Mouse (Mus musculus) CH12.LX (cell line): ENCODE data around the gene Prrg2. TPM values are rescaled to one million over a fixed set of nuclear protein-coding genes. Genes with fewer than 3 reads are reported as not detected.

Experiments
- DNase-seq: peaks from one replicate; pipeline ENCODE4 v3.0.0-alpha.2; 2013; ENCODE audit errors: extremely low read depth
- H3K27ac ChIP-seq: 2 replicates; pipeline ENCODE4 v1.5.1; 2012; ENCODE audit warnings: low read depth, mild to moderate bottlenecking, control low read depth, moderate library complexity; ENCODE audit not compliant: insufficient read depth
- H3K27me3 ChIP-seq: replicated peaks from 2 replicates; pipeline ENCODE3; 2012; ENCODE audit warnings: inconsistent platforms
- H3K36me3 ChIP-seq, 2 experiments: replicated peaks in 1 of 2; 2 replicates each; pipeline versions ENCODE3 to v1.6.1; 2012; ENCODE audit warnings: inconsistent platforms in 1 of 2, low read length in 1 of 2, mild to moderate bottlenecking in 1 of 2, mixed read lengths in 1 of 2, moderate library complexity in 1 of 2; ENCODE audit not compliant: control insufficient read depth in 1 of 2, insufficient read depth in 1 of 2
- H3K4me1 ChIP-seq, 2 experiments: 2 replicates each; pipeline ENCODE4 v1.6.1; 2012; ENCODE audit warnings: inconsistent platforms in 1 of 2, moderate library complexity in 1 of 2; ENCODE audit not compliant: insufficient read depth in 2 of 2, control insufficient read depth in 1 of 2
- H3K4me2 ChIP-seq: 2 replicates; pipeline ENCODE4 v1.6.1; 2012; ENCODE audit warnings: low read depth, mild to moderate bottlenecking, control low read depth; ENCODE audit not compliant: poor library complexity, insufficient read depth, severe bottlenecking
- H3K4me3 ChIP-seq, 3 experiments: fragments of 150-350 bp in 1 of 3; sonication (generic) in 1 of 3; replicated peaks in 1 of 3; 2 replicates each; pipeline versions ENCODE3 to v1.5.1; 2011 to 2012; ENCODE audit warnings: low read depth in 2 of 3, low read length in 2 of 3, mild to moderate bottlenecking in 2 of 3, moderate library complexity in 2 of 3, control low read depth in 1 of 3, improper control_type of control experiment in 1 of 3, inconsistent platforms in 1 of 3, mixed read lengths in 1 of 3; ENCODE audit not compliant: poor library complexity in 1 of 3
- H3K79me2 ChIP-seq: replicated peaks from 2 replicates; pipeline ENCODE4 v1.6.1; 2012; ENCODE audit warnings: mild to moderate bottlenecking, moderate library complexity; ENCODE audit not compliant: control insufficient read depth, poor library complexity, insufficient read depth, severe bottlenecking; ENCODE audit errors: extremely low read depth
- H3K9ac ChIP-seq: 2 replicates; pipeline ENCODE4 v1.6.1; 2012; ENCODE audit warnings: low read depth, mild to moderate bottlenecking, control low read depth, moderate library complexity; ENCODE audit not compliant: insufficient read depth
- H3K9me3 ChIP-seq: replicated peaks from 2 replicates; pipeline ENCODE3; 2012; ENCODE audit warnings: low read length, inconsistent platforms, mixed read lengths
- BHLHE40 ChIP-seq: IDR thresholded peaks from 2 replicates; pipeline ENCODE4 v1.6.1; 2011; ENCODE audit warnings: mild to moderate bottlenecking, low read depth, low read length, improper control_type of control experiment
- CHD1 ChIP-seq: IDR thresholded peaks from 2 replicates; pipeline ENCODE4 v1.6.1; 2012; ENCODE audit warnings: low read depth, low read length, improper control_type of control experiment, inconsistent platforms
- CHD2 ChIP-seq: IDR thresholded peaks from 2 replicates; pipeline ENCODE4 v1.6.1; 2011; ENCODE audit warnings: low read length, improper control_type of control experiment
- CTCF ChIP-seq, 2 experiments: IDR thresholded peaks in 1 of 2; conservative IDR thresholded peaks in 1 of 2; 2 replicates each; pipeline ENCODE4 v1.5.1; 2011 to 2012; ENCODE audit warnings: low read depth in 2 of 2, low read length in 2 of 2, improper control_type of control experiment in 1 of 2, inconsistent platforms in 1 of 2, mild to moderate bottlenecking in 1 of 2, moderate library complexity in 1 of 2
- E2F4 ChIP-seq: IDR thresholded peaks from 2 replicates; pipeline ENCODE4 v1.6.1; 2011; ENCODE audit warnings: low read depth, low read length, improper control_type of control experiment; ENCODE audit not compliant: insufficient replicate concordance
- ELF1 ChIP-seq: IDR thresholded peaks from 2 replicates; pipeline ENCODE4 v1.6.1; 2014; ENCODE audit warnings: low read depth, mild to moderate bottlenecking, inconsistent platforms, low read length, improper control_type of control experiment
- EP300 ChIP-seq: IDR thresholded peaks from 2 replicates; pipeline ENCODE4 v1.6.1; 2011; ENCODE audit warnings: low read length, improper control_type of control experiment
- ETS1 ChIP-seq: conservative IDR thresholded peaks from 2 replicates; pipeline ENCODE4 v1.6.1; 2012; ENCODE audit warnings: low read depth, mild to moderate bottlenecking, inconsistent platforms, low read length, improper control_type of control experiment, moderate library complexity
- GABPA ChIP-seq: IDR thresholded peaks from 2 replicates; pipeline ENCODE4 v1.6.1; 2012; ENCODE audit warnings: low read depth, low read length, improper control_type of control experiment, inconsistent platforms; ENCODE audit not compliant: insufficient replicate concordance
- HCFC1 ChIP-seq: IDR thresholded peaks from 2 replicates; pipeline ENCODE4 v1.6.1; 2012; ENCODE audit warnings: low read depth, mild to moderate bottlenecking, inconsistent platforms, low read length, improper control_type of control experiment
- IRF4 ChIP-seq: IDR thresholded peaks from 2 replicates; pipeline ENCODE4 v1.6.1; 2014; ENCODE audit warnings: low read depth, mild to moderate bottlenecking, inconsistent platforms, low read length, improper control_type of control experiment
- JUN ChIP-seq: IDR thresholded peaks from 2 replicates; pipeline ENCODE4 v1.6.1; 2011; ENCODE audit warnings: low read depth, mild to moderate bottlenecking, low read length, improper control_type of control experiment, moderate library complexity; ENCODE audit not compliant: insufficient read depth
- JUND ChIP-seq: conservative IDR thresholded peaks from 2 replicates; pipeline ENCODE4 v1.6.1; 2011; ENCODE audit warnings: low read depth, low read length, improper control_type of control experiment
- KAT2A ChIP-seq: IDR thresholded peaks from 2 replicates; pipeline ENCODE4 v1.6.1; 2012; ENCODE audit warnings: low read length, improper control_type of control experiment, inconsistent platforms; ENCODE audit not compliant: insufficient replicate concordance
- MAFK ChIP-seq: IDR thresholded peaks from 2 replicates; pipeline ENCODE4 v1.6.1; 2011; ENCODE audit warnings: low read length, improper control_type of control experiment; ENCODE audit not compliant: insufficient replicate concordance
- MAX ChIP-seq: IDR thresholded peaks from 2 replicates; pipeline ENCODE4 v1.6.1; 2011; ENCODE audit warnings: low read length, improper control_type of control experiment
- MAZ ChIP-seq: IDR thresholded peaks from 2 replicates; pipeline ENCODE4 v1.6.1; 2012; ENCODE audit warnings: low read depth, mild to moderate bottlenecking, inconsistent platforms, low read length, improper control_type of control experiment, moderate library complexity
- MEF2A ChIP-seq: IDR thresholded peaks from 2 replicates; pipeline ENCODE4 v1.6.1; 2014; ENCODE audit warnings: low read depth, mild to moderate bottlenecking, inconsistent platforms, low read length, improper control_type of control experiment, borderline replicate concordance
- MXI1 ChIP-seq: IDR thresholded peaks from 2 replicates; pipeline ENCODE4 v1.6.1; 2011; ENCODE audit warnings: mild to moderate bottlenecking, low read depth, low read length, improper control_type of control experiment
- MYC ChIP-seq: IDR thresholded peaks from 2 replicates; pipeline ENCODE4 v1.6.1; 2011; ENCODE audit warnings: low read depth, mild to moderate bottlenecking, improper control_type of control experiment, low read length
- NELFE ChIP-seq: IDR thresholded peaks from 2 replicates; pipeline ENCODE4 v1.6.1; 2011; ENCODE audit warnings: low read depth, low read length, improper control_type of control experiment
- NRF1 ChIP-seq: IDR thresholded peaks from 2 replicates; pipeline ENCODE4 v1.6.1; 2014; ENCODE audit warnings: low read depth, mild to moderate bottlenecking, inconsistent platforms, low read length, improper control_type of control experiment, moderate library complexity
- PAX5 ChIP-seq: IDR thresholded peaks from 2 replicates; pipeline ENCODE4 v1.6.1; 2012; ENCODE audit warnings: low read length, inconsistent platforms, mixed read lengths
- POLR2A ChIP-seq: IDR thresholded peaks from 2 replicates; pipeline ENCODE4 v1.6.1; 2011; ENCODE audit warnings: low read depth, mild to moderate bottlenecking, improper control_type of control experiment, low read length
- POLR2AphosphoS2 ChIP-seq: IDR thresholded peaks from 2 replicates; pipeline ENCODE4 v1.6.1; 2011; ENCODE audit warnings: low read depth, low read length, improper control_type of control experiment
- RAD21 ChIP-seq: IDR thresholded peaks from 2 replicates; pipeline ENCODE4 v1.6.1; 2011; ENCODE audit warnings: low read depth, mild to moderate bottlenecking, low read length, improper control_type of control experiment, moderate library complexity
- SIN3A ChIP-seq: IDR thresholded peaks from 2 replicates; pipeline ENCODE4 v1.6.1; 2012; ENCODE audit warnings: low read length, improper control_type of control experiment, inconsistent platforms
- SMC3 ChIP-seq: IDR thresholded peaks from 2 replicates; pipeline ENCODE4 v1.6.1; 2011; ENCODE audit warnings: low read depth, low read length, improper control_type of control experiment
- TBP ChIP-seq: conservative IDR thresholded peaks from 2 replicates; pipeline ENCODE4 v1.6.1; 2011; ENCODE audit warnings: low read depth, low read length, improper control_type of control experiment
- TCF12 ChIP-seq: IDR thresholded peaks from 2 replicates; pipeline ENCODE4 v1.6.1; 2014; ENCODE audit warnings: low read depth, mild to moderate bottlenecking, inconsistent platforms, low read length, improper control_type of control experiment
- UBTF ChIP-seq: IDR thresholded peaks from 2 replicates; pipeline ENCODE4 v1.6.1; 2012; ENCODE audit warnings: low read depth, mild to moderate bottlenecking, inconsistent platforms, low read length, improper control_type of control experiment, moderate library complexity
- USF1 ChIP-seq: IDR thresholded peaks from 2 replicates; pipeline ENCODE4 v1.6.1; 2014; ENCODE audit warnings: low read depth, mild to moderate bottlenecking, inconsistent platforms, low read length, improper control_type of control experiment
- USF2 ChIP-seq: conservative IDR thresholded peaks from 2 replicates; pipeline ENCODE4 v1.6.1; 2011; ENCODE audit warnings: low read depth, low read length, improper control_type of control experiment
- ZC3H11A ChIP-seq: IDR thresholded peaks from 2 replicates; pipeline ENCODE4 v1.6.1; 2012; ENCODE audit warnings: low read depth, mild to moderate bottlenecking, inconsistent platforms, low read length, improper control_type of control experiment
- ZKSCAN1 ChIP-seq: IDR thresholded peaks from 2 replicates; pipeline ENCODE4 v1.6.1; 2012; ENCODE audit warnings: low read depth, inconsistent platforms, low read length, improper control_type of control experiment, borderline replicate concordance
- ZMIZ1 ChIP-seq: IDR thresholded peaks from 2 replicates; pipeline ENCODE4 v1.6.1; 2012; ENCODE audit warnings: low read depth, mild to moderate bottlenecking, inconsistent platforms, low read length, improper control_type of control experiment
- ZNF384 ChIP-seq: IDR thresholded peaks from 2 replicates; pipeline ENCODE4 v1.6.1; 2012; ENCODE audit warnings: low read depth, low read length, improper control_type of control experiment, inconsistent platforms
- dilution Hi-C: fragments of 300-500 bp; cut with MboI; formaldehyde crosslinking; loops from 2 replicates; pipeline ENCODE4 v1.14.3; 2020; ENCODE audit warnings: low sequenced_read_pairs; ENCODE audit not compliant: extremely low pct_unique_long_range_greater_than_20kb, extremely low pct_ligation_motif_present
- in situ Hi-C: fragments of 300-500 bp; cut with MboI; formaldehyde crosslinking; loops from 3 replicates; pipeline ENCODE4 v1.14.3; 2019; ENCODE audit warnings: low sequenced_read_pairs, low pct_ligation_motif_present, low pct_unique_long_range_greater_than_20kb, mixed read lengths
- polyA plus RNA-seq: library from polyadenylated mRNA; unstranded; fragments of >175 nt; gene quantifications from 2 replicates; pipeline ENCODE4 v1.2.1, GENCODE M21; 2012; ENCODE audit warnings: low read depth; ENCODE audit not compliant: insufficient read length
- total RNA-seq, 2 experiments: library from RNA; depleted of rRNA; stranded (reverse); fragments of 300-350 nt in 1 of 2; fragments of >200 nt in 1 of 2; gene quantifications; 2 replicates each; pipeline ENCODE4 v1.2.3; 2012 to 2014

Gene Prrg2
- total and polyA plus RNA-seq, 3 experiments, result 6.7 to 7.2 (median 7.1) TPM

GRCm38 (mm10) chr7:45053931-45054510 is 8.5 kb downstream of the Prrg2 start:
- Histone ChIP-seq H3K27ac (peak overlapping the region; percentile 97), H3K9me3 (no peaks in the 10 kb centered on the region), H3K27me3 (no peaks in the 10 kb centered on the region), H3K9ac (peak overlapping the region; percentile 89), H3K4me3 (peak overlapping the region; percentile 60 to 80 (median 72)), H3K36me3 (peaks cover 13 to 15% of the 10 kb centered on the region in 2 experiments), H3K79me2 (peaks cover 3% of the 10 kb centered on the region; the same call in 1 of the 2 replicates), H3K4me2 (peak overlapping the region; percentile 77), H3K4me1 (peaks cover 0 to 25% of the 10 kb centered on the region in 2 experiments; a peak in 2 of 4 replicates)
- in situ Hi-C loops, result no loop called here
- TF ChIP-seq TCF12 (peak; percentile 96), IRF4 (no peak), UBTF (no peak), CHD2 (peak; percentile 91), KAT2A (0 out of 2 replicates have a peak, but pooled peaks have one; percentile 7), HCFC1 (peak; percentile 63), CTCF (conservative IDR thresholded peaks at IDR 0.05 in 1 of 2, IDR thresholded peaks at IDR 0.05 in 1 of 2; ENCODE audit: low read depth in 2 of 2, low read length in 2 of 2) (no peak), MEF2A (no peak), SMC3 (no peak), POLR2AphosphoS2 (peak; percentile 77; the same call in 1 of the 2 replicates), EP300 (no peak), JUN (no peak), E2F4 (no peak), BHLHE40 (no peak; the same call in 1 of the 2 replicates), USF2 (no peak), GABPA (no peak), PAX5 (no peak), NRF1 (peak; percentile 49), ZNF384 (peak; percentile 58), MYC (peak; percentile 70; the same call in 1 of the 2 replicates), CHD1 (no peak), ZC3H11A (no peak), RAD21 (no peak), ZMIZ1 (no peak), TBP (peak; percentile 93), ZKSCAN1 (no peak), MAZ (peak; percentile 50; the same call in 1 of the 2 replicates), SIN3A (peak; percentile 60; the same call in 1 of the 2 replicates), NELFE (peak; percentile 62), MAFK (no peak), ELF1 (peak; percentile 78), MXI1 (peak; percentile 6; the same call in 1 of the 2 replicates), ETS1 (peak; percentile 28; the same call in 1 of the 2 replicates), JUND (no peak), USF1 (no peak), MAX (peak; percentile 77), POLR2A (peak; percentile 93)
- dilution Hi-C loops, result no loop called here
- peak; percentile 99 for DNase-seq
